Mouse (Mus musculus) C2C12 (cell line): ENCODE results near the gene Heg1. TPM values are rescaled to one million over a fixed set of nuclear protein-coding genes. Genes with fewer than 3 reads are reported as not detected.

Experiments used
- H3K27me3 ChIP-seq: one replicate; pipeline ENCODE4 v1.6.1; 2011; ENCODE audit not compliant: control insufficient read depth, insufficient read depth, insufficient read length
- H3K36me3 ChIP-seq: one replicate; pipeline ENCODE4 v1.6.1; 2011; ENCODE audit not compliant: control insufficient read depth, insufficient read depth
- H3K4me3 ChIP-seq: one replicate; pipeline ENCODE4 v1.5.1; 2011; ENCODE audit warnings: mild to moderate bottlenecking, control low read depth; ENCODE audit not compliant: poor library complexity, insufficient read depth, severe bottlenecking
- H3K79me2 ChIP-seq: one replicate; pipeline ENCODE4 v1.6.1; 2011; ENCODE audit not compliant: control insufficient read depth, insufficient read depth
- H3K79me3 ChIP-seq: one replicate; pipeline ENCODE4 v1.6.1; 2011; ENCODE audit warnings: low read depth, control low read depth
- H3ac ChIP-seq: one replicate; pipeline ENCODE3; 2011; ENCODE audit warnings: low read depth; ENCODE audit not compliant: control insufficient read depth, insufficient read length
- CEBPB ChIP-seq: IDR thresholded peaks from one replicate; pipeline ENCODE4 v1.6.1; 2011; ENCODE audit warnings: low read depth, mild to moderate bottlenecking, control low read depth, moderate library complexity
- CTCF ChIP-seq: IDR thresholded peaks from one replicate; pipeline ENCODE4 v1.5.1; 2011; ENCODE audit not compliant: control insufficient read depth, insufficient read depth, insufficient read length
- FOSL1 ChIP-seq: IDR thresholded peaks from one replicate; pipeline ENCODE4 v1.8.0; 2011; ENCODE audit warnings: mild to moderate bottlenecking, low read length; ENCODE audit not compliant: poor library complexity, insufficient read depth, severe bottlenecking
- MAX ChIP-seq: IDR thresholded peaks from one replicate; pipeline ENCODE4 v1.6.1; 2011; ENCODE audit warnings: mild to moderate bottlenecking, control low read depth
- MYOD1 ChIP-seq: IDR thresholded peaks from one replicate; pipeline ENCODE4 v1.6.1; 2011; ENCODE audit warnings: low read depth; ENCODE audit not compliant: control insufficient read depth, insufficient read length
- MYOG ChIP-seq: IDR thresholded peaks from one replicate; pipeline ENCODE4 v1.6.1; 2011; ENCODE audit not compliant: control insufficient read depth, insufficient read length; ENCODE audit errors: extremely low read depth
- USF1 ChIP-seq: IDR thresholded peaks from one replicate; pipeline ENCODE4 v1.6.1; 2011; ENCODE audit warnings: low read depth, mild to moderate bottlenecking, control low read depth, moderate library complexity
- polyA plus RNA-seq: library from polyadenylated mRNA; unstranded; fragments of >200 nt; fragmentation: generic; extraction: Trizol; gene quantifications from one replicate; pipeline ENCODE4 v1.2.1, GENCODE M21; 2012; ENCODE audit warnings: missing spikeins

Gene Heg1
- polyA plus RNA-seq, 1 experiment: 4.4 TPM

- H3K27me3 ChIP-seq: no peaks in the 10 kb centered on the region
- H3K4me3 ChIP-seq: no peak overlapping the region
- no peak overlapping the region for H3ac ChIP-seq
- H3K36me3 ChIP-seq: peaks cover 7% of the 10 kb centered on the region
- H3K79me2 ChIP-seq: no peaks in the 10 kb centered on the region
- TF ChIP-seq MYOD1: no peak
- no peak for TF ChIP-seq MAX
- TF ChIP-seq MYOG: no peak
- no peak for TF ChIP-seq USF1
- no peak for TF ChIP-seq CTCF
- H3K79me3 ChIP-seq: no peaks in the 10 kb centered on the region
Measured at GRCm38 (mm10) chr16:33732846-33733580, 48.8 kb downstream of the Heg1 start.

GRCm38 (mm10) chr16:33733864-33734263 lies 49.7 kb downstream of the Heg1 start:
- H3ac ChIP-seq: no peak overlapping the region

GRCm38 (mm10) chr16:33734545-33734944 lies 50.4 kb downstream of the Heg1 start:
- Histone ChIP-seq H3K79me2 (no peaks in the 10 kb centered on the region), H3K27me3 (no peaks in the 10 kb centered on the region), H3ac (no peak overlapping the region), H3K4me3 (no peak overlapping the region), H3K79me3 (no peaks in the 10 kb centered on the region), H3K36me3 (peaks cover 11% of the 10 kb centered on the region)
- TF ChIP-seq MYOG (no peak), CTCF (no peak), CEBPB (no peak), MYOD1 (no peak), USF1 (no peak), FOSL1 (no peak), MAX (no peak)

More at GRCm38 (mm10) chr16:33733864-33734263, 49.7 kb downstream of the Heg1 start:
- Histone ChIP-seq H3K27me3 (no peaks in the 10 kb centered on the region), H3K36me3 (peaks cover 11% of the 10 kb centered on the region), H3K79me2 (no peaks in the 10 kb centered on the region), H3K79me3 (no peaks in the 10 kb centered on the region), H3K4me3 (no peak overlapping the region)
- TF ChIP-seq CTCF: no peak
- no peak for TF ChIP-seq MYOG
- no peak for TF ChIP-seq MAX
- no peak for TF ChIP-seq USF1
- no peak for TF ChIP-seq CEBPB
- no peak for TF ChIP-seq FOSL1
- no peak for TF ChIP-seq MYOD1

GRCm38 (mm10) chr16:33735238-33735637 lies 51.1 kb downstream of the Heg1 start:
- Histone ChIP-seq H3K79me2 (no peaks in the 10 kb centered on the region), H3K36me3 (peaks cover 12% of the 10 kb centered on the region), H3K4me3 (no peak overlapping the region), H3ac (no peak overlapping the region), H3K79me3 (no peaks in the 10 kb centered on the region), H3K27me3 (no peaks in the 10 kb centered on the region)
- TF ChIP-seq MAX: no peak
- TF ChIP-seq MYOG: no peak
- TF ChIP-seq FOSL1: no peak
- TF ChIP-seq CEBPB: no peak
- no peak for TF ChIP-seq CTCF
- no peak for TF ChIP-seq MYOD1
- TF ChIP-seq USF1: no peak

- Histone ChIP-seq H3K79me2 (no peaks in the 10 kb centered on the region), H3K4me3 (no peak overlapping the region), H3K36me3 (peaks cover 15% of the 10 kb centered on the region), H3K27me3 (no peaks in the 10 kb centered on the region), H3K79me3 (no peaks in the 10 kb centered on the region), H3ac (no peak overlapping the region)
- TF ChIP-seq CEBPB (no peak), USF1 (no peak), FOSL1 (no peak), MYOD1 (no peak), CTCF (no peak), MAX (no peak), MYOG (no peak)
Measured at GRCm38 (mm10) chr16:33735791-33736190, 51.6 kb downstream of the Heg1 start.

GRCm38 (mm10) chr16:33736746-33737145 lies 52.6 kb downstream of the Heg1 start:
- Histone ChIP-seq H3K4me3 (no peak overlapping the region), H3K36me3 (peaks cover 15% of the 10 kb centered on the region), H3K79me2 (no peaks in the 10 kb centered on the region), H3K79me3 (no peaks in the 10 kb centered on the region), H3K27me3 (no peaks in the 10 kb centered on the region), H3ac (no peak overlapping the region)
- TF ChIP-seq CTCF (no peak), USF1 (no peak), CEBPB (no peak), MYOG (no peak), FOSL1 (no peak), MAX (no peak), MYOD1 (no peak)
